Mouse (Mus musculus): Measurements from ENCODE around the gene Park7. TPM values are rescaled to one million over a fixed set of nuclear protein-coding genes. Genes with fewer than 3 reads are reported as not detected.

Gene Park7
- total RNA-seq (2021): 100 to 1,000 TPM; 207 to 213 TPM

DNA sequence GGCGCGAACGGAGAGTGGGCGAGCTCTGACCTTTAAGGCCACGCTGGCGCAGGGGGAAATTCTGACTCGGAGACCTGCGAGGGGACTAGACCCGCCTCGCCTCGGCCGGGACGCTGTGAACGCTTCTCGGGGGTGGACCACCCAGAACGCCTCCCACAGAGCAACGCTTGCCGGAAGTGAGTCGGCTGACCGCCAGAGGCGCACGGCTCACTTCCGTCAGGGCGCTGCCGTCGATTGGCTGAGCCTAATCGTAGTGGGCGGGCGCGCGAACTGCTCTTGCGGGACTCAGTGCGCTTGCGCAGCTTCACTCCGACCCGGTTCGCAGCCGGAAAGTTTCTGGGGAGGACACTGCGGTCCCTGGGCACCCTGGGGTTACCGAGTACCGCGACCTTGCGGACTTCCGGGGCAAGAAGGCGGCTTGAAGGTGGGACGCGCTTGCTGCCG is at the start of gene Park7, which contains the start of gene Tnfrsf9:
Gene Park7, minus strand, starts transcription at position 148 of the 444 bp plus-strand sequence.
Gene Tnfrsf9, plus strand, starts transcription at position 273 of the 444 bp plus-strand sequence.
- intact Hi-C loops (cut with DNase I): no loop called here
- peak; percentile 98 for DNase-seq

GRCm38 (mm10) chr4:150963711-150964110 is 49.5 kb upstream of the Park7 start:
- intact Hi-C loops (cut with DNase I): no loop called here
- DNase-seq: no peak

- intact Hi-C loops (cut with DNase I): no loop called here
- peak; percentile 25 for DNase-seq
Measured at GRCm38 (mm10) chr4:150962231-150962630, 48.0 kb upstream of the Park7 start.

DNA sequence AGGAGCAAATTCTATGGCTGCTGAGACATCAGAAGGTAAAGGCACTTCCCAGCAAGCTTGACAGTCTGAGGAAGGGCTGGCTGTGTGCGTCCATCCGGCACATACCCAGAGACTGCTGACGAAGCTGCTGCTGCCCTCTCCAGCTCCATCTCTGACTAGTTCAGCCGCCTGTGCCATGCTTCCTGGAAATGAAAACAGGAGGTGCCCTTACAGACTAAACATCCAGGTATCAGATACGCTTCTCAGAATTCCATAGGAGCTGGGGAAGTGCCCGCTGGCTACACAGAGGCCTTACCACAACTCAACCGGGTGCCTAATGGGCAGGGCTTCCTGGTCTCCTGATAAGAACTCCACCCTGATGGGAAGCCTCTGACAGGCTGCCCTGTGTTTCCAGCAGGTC is 44.3 kb upstream of the Park7 start:
- intact Hi-C loops (cut with DNase I): no loop called here
- DNase-seq: no peak

GRCm38 (mm10) chr4:150957106-150957458 is 42.8 kb upstream of the Park7 start:
- intact Hi-C loops (cut with DNase I): no loop called here

GRCm38 (mm10) chr4:150956369-150957105 is 42.3 kb upstream of the Park7 start:
- DNase-seq: peak; percentile 39
- intact Hi-C loops (cut with DNase I): no loop called here

More at GRCm38 (mm10) chr4:150957106-150957458, 42.8 kb upstream of the Park7 start:
- no peak for DNase-seq

DNA sequence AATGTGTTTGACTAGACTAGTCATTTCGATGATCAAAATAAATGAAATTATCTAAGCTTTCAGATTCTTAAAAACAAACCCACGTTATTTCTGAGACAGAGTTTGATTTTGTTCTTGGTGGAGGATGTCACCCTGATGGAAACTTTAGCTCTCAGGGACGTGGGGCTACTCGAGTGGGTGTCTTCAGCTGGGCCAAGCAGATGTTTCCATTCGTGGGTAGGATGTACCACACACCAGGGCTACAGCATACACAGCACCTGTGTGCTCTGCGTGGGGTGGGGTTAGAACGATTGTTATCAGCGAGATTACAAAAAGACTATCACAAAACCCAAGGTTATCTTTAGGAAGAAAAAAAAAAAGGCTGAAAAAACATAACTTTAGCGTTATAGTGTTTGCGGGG is 36.7 kb upstream of the Park7 start:
- no peak for DNase-seq
- intact Hi-C loops (cut with DNase I): no loop called here

- no peak for DNase-seq
- intact Hi-C loops (cut with DNase I): no loop called here
Measured at GRCm38 (mm10) chr4:150944707-150945106, 30.5 kb upstream of the Park7 start.

- DNase-seq: no peak
- intact Hi-C loops (cut with DNase I): no loop called here
Measured at GRCm38 (mm10) chr4:150939991-150940651, 25.9 kb upstream of the Park7 start.

DNA sequence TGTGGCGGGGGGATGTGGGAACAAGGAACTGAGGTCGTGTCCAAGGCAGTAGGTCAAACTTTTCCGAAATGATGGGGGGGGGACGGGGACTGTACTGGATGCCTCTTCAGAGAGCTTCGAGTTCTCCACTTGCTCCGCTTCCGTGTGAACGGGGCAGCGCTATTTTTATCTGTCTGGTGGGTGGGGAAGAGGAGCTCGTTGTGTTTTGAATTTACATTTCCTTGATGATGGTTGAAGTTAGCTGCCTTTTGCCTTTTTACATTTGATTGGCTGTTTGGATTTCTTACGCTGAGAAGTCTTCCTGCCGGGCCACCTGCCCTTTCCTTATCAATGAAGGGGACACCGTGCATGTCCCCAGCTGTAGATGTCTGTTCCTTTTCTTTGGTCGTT is 23.8 kb upstream of the Park7 start:
- intact Hi-C loops (cut with DNase I): no loop called here

GRCm38 (mm10) chr4:150937293-150938062 is 23.2 kb upstream of the Park7 start:
- peak; percentile 45 for DNase-seq
- intact Hi-C loops (cut with DNase I): no loop called here

More for the DNA sequence above, 23.8 kb upstream of the Park7 start:
- DNase-seq: no peak

DNA sequence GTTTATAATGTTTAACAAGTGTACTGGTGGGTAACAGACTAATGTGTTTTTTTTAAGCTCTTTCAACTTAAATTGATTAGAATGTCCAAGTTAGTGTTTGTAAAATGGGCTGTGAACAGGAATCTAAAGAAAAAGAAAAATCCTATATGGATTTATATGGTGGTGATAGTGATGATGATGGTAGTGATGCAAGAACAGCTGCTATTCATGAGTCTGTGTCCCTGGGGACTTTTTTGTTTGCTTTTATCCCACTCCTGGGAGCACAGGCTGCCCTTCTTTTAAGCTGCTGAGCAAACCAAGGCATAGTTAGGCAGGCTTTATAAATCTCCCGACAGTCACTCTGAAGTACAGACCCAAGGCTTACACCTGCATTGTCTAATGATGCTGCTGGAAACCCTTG is 19.3 kb upstream of the Park7 start:
- intact Hi-C loops (cut with DNase I): no loop called here
- DNase-seq: no peak

GRCm38 (mm10) chr4:150927789-150928188 is 13.6 kb upstream of the Park7 start:
- intact Hi-C loops (cut with DNase I): no loop called here
- DNase-seq: no peak

GRCm38 (mm10) chr4:150926924-150927705 is 12.9 kb upstream of the Park7 start:
- intact Hi-C loops (cut with DNase I): no loop called here
- no peak for DNase-seq

- intact Hi-C loops (cut with DNase I): no loop called here
- DNase-seq: no peak
Measured at GRCm38 (mm10) chr4:150925923-150926322, 11.7 kb upstream of the Park7 start.

- no peak for DNase-seq
- intact Hi-C loops (cut with DNase I): no loop called here
Measured at GRCm38 (mm10) chr4:150924936-150925335, 10.7 kb upstream of the Park7 start.

DNA sequence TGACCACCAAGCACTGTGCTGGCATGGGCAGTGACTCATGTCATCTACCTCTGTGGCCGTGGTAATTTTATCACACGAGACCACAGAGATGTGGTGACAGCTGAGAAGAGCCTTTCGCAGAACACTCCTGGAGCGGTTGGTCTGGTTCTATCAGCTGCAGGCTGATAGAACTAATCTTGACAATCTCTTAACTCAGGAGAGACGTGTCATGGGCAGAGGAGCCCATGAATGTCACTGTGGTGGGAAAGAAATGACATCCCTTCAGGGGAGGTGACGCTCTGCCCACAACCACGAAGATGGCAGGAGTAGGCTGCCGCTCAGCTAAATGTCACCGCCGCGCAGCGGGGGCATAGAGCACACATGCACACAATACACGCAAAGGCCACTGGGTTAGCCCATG is 10.1 kb upstream of the Park7 start:
- no peak for DNase-seq
- intact Hi-C loops (cut with DNase I): no loop called here

DNA sequence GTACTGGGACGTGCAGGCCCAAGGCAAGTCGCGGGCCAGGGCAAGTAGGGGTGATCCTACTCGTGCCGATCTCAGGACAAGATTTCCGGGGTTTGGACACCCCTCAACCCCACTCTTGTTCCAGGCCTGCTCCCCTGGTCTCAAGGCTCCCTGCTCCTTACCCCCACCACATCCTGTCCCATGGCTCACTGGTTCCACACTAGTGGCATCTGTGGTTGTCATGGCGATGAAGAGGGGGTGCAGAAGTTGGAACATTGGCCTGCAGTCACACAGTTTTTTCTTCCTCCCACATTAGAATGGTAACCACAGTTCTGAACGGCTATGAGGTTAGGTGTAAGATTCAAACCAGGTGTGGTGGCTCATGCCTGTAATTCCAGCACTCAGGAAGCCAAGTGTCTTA is 7.0 kb upstream of the Park7 start:
- DNase-seq: no peak
- intact Hi-C loops (cut with DNase I): no loop called here

GRCm38 (mm10) chr4:150917336-150918027 is 3.2 kb upstream of the Park7 start:
- intact Hi-C loops (cut with DNase I): no loop called here
- DNase-seq: no peak

All from left cerebral cortex, postnatal 4 days (tissue).